Mouse (Mus musculus) retina, postnatal 1 day (tissue): ENCODE measurements around the gene Slc12a1.
A peak's percentile ranks its signal among the peaks of the same experiment; 100 is the strongest.
"Not testable (repeated sequence)": the region's sequence is repeated elsewhere in the genome, so short reads cannot be mapped to it uniquely, and the experiment has no call there.

Experiments used
- DNase-seq: peaks from one replicate; pipeline ENCODE4 v3.0.0-alpha.2; 2012

The Slc12a1 gene

GRCm38 (mm10) chr2:125152388-125152787 is at the start of gene Slc12a1:
TSS of gene Slc12a1 (plus strand) at chr2:125152505.
- no peak for DNase-seq

- DNase-seq = not testable (repeated sequence)
These were observed 47.8 kb upstream of the Slc12a1 start for GRCm38 (mm10) chr2:125104491-125104890.

GRCm38 (mm10) chr2:125106536-125106935 is 45.8 kb upstream of the Slc12a1 start:
- DNase-seq = not testable (repeated sequence)

- DNase-seq = no peak
These were observed 32.8 kb upstream of the Slc12a1 start for GRCm38 (mm10) chr2:125119381-125120110.

GRCm38 (mm10) chr2:125122288-125122623 is 30.0 kb upstream of the Slc12a1 start:
- peak; percentile 32 for DNase-seq

GRCm38 (mm10) chr2:125122624-125123476 is 29.5 kb upstream of the Slc12a1 start:
- peak; percentile 59 for DNase-seq

- peak; percentile 92 for DNase-seq
These were observed 28.8 kb upstream of the Slc12a1 start, which contains the start of gene Myef2 for GRCm38 (mm10) chr2:125123477-125123852. TSS of gene Myef2 (minus strand) at chr2:125123661.

- DNase-seq = no peak
These were observed 26.5 kb upstream of the Slc12a1 start for GRCm38 (mm10) chr2:125125824-125126223.

- DNase-seq = no peak
These were observed 25.5 kb upstream of the Slc12a1 start for GRCm38 (mm10) chr2:125126792-125127191.

- DNase-seq = peak; percentile 43
These were observed 18.2 kb upstream of the Slc12a1 start for GRCm38 (mm10) chr2:125134113-125134512.

- DNase-seq = peak; percentile 85
These were observed 16.1 kb upstream of the Slc12a1 start, which contains the start of gene Ctxn2 for GRCm38 (mm10) chr2:125135903-125136811. TSS of gene Ctxn2 (plus strand) at chr2:125136692.

GRCm38 (mm10) chr2:125136846-125137245 is 15.5 kb upstream of the Slc12a1 start:
- DNase-seq = no peak

GRCm38 (mm10) chr2:125142336-125142735 is 10.0 kb upstream of the Slc12a1 start:
- DNase-seq = no peak

- no peak for DNase-seq
These were observed 2.0 kb downstream of the Slc12a1 start for GRCm38 (mm10) chr2:125154294-125154693.

- DNase-seq = no peak
These were observed 3.2 kb downstream of the Slc12a1 start for GRCm38 (mm10) chr2:125155504-125155903.

GRCm38 (mm10) chr2:125162012-125162470 is 9.7 kb downstream of the Slc12a1 start:
- DNase-seq = peak; percentile 47

GRCm38 (mm10) chr2:125178225-125178798 is 26.0 kb downstream of the Slc12a1 start:
- no peak for DNase-seq

GRCm38 (mm10) chr2:125187904-125188303 is 35.6 kb downstream of the Slc12a1 start:
- no peak for DNase-seq

- DNase-seq = peak; percentile 75
These were observed 36.9 kb downstream of the Slc12a1 start for GRCm38 (mm10) chr2:125189197-125189596.

GRCm38 (mm10) chr2:125192905-125193304 is 40.6 kb downstream of the Slc12a1 start:
- no peak for DNase-seq

GRCm38 (mm10) chr2:125196771-125197170 is 44.5 kb downstream of the Slc12a1 start:
- DNase-seq = peak; percentile 22

- no peak for DNase-seq
These were observed 56.7 kb downstream of the Slc12a1 start for GRCm38 (mm10) chr2:125208894-125209596.
